Mouse (Mus musculus) gastrocnemius, adult 18-20 months (tissue): ENCODE measurements around the gene Smarca4. TPM values are rescaled to one million over a fixed set of nuclear protein-coding genes. Genes with fewer than 3 reads are reported as not detected.

ENCODE experiments used
- DNase-seq: peaks from one replicate; pipeline ENCODE4 v3.0.0; 2021; ENCODE audit warnings: low spot score
- microRNA-seq: library from miRNA; unstranded; fragments of <30 nt; microRNA quantifications from one replicate; pipeline ENCODE4 v1.2.0, GENCODE M21; 2021
- total RNA-seq, 2 experiments: library from RNA; stranded (reverse); gene quantifications; 2 replicates each; pipeline ENCODE4 v1.2.3; 2021

The Smarca4 gene
- total RNA-seq, 2 experiments from 2014 or later = 38.6 to 42.1 TPM

DNA sequence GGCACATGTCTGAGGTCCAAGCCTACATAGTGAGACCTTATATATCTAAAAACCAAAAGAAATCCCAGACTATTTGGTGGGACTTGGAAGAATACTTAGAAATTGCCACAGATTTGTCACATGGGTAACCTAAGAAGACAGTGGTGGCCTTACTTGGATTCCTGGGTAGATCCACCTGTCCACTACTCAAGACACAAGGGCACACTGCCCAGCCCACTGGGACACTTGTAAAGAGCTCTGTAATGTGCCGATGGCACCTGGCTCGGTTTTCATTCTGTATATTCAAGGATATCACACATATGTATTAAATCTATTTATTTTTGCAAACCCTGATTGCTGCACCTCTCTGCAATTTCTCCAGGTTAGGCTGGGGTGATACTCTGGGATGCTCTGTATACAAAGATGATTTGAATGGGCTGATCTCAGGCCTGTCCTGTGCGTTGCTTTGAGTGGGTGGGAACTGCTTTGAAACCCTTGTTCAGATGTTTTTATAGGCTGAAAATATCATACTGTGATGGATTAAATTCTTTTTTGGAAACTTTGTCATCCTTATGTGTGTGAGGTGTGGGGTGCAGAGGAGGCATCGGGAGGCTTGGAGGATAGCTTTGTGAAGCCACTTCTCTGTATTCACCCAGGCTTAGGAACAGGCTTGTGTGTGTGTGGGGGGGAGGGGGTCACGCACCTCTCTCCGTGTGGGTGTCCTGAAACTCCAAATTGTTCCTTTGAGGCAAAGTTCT lies 133.6 kb downstream of the Smarca4 start:
- DNase-seq = no peak

DNA sequence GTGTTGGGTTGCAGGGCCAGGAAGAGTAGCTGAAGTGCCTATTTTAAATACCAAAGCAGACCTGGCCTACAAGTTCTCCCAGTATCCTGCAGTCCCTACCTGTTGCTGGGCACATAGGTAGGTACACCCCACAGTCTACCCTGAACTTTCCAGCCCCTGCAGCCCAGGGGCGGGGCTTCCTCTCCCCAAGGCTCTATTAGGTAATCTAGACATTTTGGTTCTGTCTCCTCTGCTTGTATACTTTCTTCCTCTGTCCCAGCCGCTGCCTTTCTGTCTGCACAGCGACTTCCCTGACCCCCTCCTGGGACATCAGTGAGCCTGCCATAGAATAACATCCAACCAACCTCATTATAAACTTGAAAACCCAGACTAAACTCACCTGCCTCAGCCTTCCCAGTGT lies 134.4 kb downstream of the Smarca4 start:
- no peak for DNase-seq

DNA sequence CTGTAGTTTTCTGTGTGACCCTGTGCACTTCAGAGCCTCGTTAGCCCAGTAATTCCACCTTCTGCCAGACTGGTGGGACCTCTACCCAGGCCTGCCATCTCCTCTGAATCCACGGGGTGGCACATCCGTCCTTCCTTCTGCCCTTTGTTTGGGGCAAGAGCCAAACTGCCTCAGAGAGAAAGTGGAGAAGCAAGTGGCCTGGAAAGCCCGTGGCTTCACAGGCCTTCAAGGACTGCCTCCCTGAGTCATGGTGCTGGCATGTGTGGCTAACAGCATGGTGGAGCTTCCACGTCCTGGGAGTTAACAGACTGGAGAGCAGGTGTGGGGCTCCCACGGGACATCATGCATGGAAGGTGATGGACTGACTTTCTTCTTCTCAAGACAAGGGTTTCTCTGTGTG lies 135.4 kb downstream of the Smarca4 start:
- peak; percentile 69 for DNase-seq

DNA sequence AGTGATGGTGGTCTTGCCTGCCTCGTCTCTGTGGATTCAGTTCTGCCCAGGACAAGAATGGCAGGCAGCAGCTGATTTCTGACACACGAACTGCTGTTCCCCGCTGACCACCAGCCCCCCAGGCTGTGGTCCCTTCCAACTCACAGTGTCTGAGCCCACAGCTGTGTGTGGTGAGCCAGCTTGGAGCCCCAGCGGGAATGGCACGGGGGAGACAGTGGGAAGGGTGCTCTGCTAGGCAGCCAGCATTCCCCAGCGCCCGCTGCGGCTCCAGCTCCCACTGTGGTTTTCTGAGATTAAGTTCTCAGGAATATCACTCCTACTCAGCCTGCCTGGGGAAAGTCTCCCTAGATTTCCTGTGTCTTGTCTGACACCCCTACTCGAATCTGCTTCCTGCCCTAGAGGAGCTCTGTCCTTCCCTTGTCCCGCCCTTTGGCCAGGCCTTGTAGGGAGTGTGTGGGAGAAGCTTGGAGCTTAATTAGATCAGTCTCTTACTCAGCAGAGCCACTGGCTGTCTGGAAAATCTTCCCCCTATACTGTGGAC lies 136.4 kb downstream of the Smarca4 start:
- DNase-seq = peak; percentile 43

Small RNA genes within 50 kb of the gene (microRNA-seq; reads per million reads assigned to microRNA genes)
- not detected for gene Mir1946b

Other genes with a start within 250 kb of the Smarca4 start
- gene Ilf3, start 248.3 kb upstream of the Smarca4 start, total RNA-seq = 10 to 100 TPM; 17.3 to 22.2 TPM
- 1 to 10 TPM; 5.8 to 6.3 TPM for gene Qtrt1, start 204.3 kb upstream of the Smarca4 start, total RNA-seq
- gene Dnm2, start 191.3 kb upstream of the Smarca4 start, total RNA-seq = 10 to 100 TPM; 37.0 to 38.6 TPM
- 10 to 100 TPM; 31.6 to 32.7 TPM for gene Tmed1, start 105.9 kb upstream of the Smarca4 start, total RNA-seq
- under 1 TPM; 0.30 to 0.50 TPM for gene AB124611, start 90.0 kb upstream of the Smarca4 start, total RNA-seq
- gene Carm1, start 69.3 kb upstream of the Smarca4 start, total RNA-seq = 10 to 100 TPM; 55.5 to 66.5 TPM
- 10 to 100 TPM; 45.7 to 46.6 TPM for gene Timm29, start 23.4 kb upstream of the Smarca4 start, total RNA-seq
- 1 to 10 TPM; 5.3 to 5.6 TPM for gene Yipf2, start 23.3 kb upstream of the Smarca4 start, total RNA-seq
- gene Ldlr, start 107.3 kb downstream of the Smarca4 start, total RNA-seq = 1 to 10 TPM; 2.4 to 2.6 TPM
- gene Spc24, start 144.1 kb downstream of the Smarca4 start, total RNA-seq = 1 to 10 TPM; 1.9 TPM
- gene Kank2, start 182.6 kb downstream of the Smarca4 start, total RNA-seq = 10 to 100 TPM; 12.6 to 14.3 TPM
- gene Angptl8, start 219.3 kb downstream of the Smarca4 start, total RNA-seq = under 1 TPM in 1 of 2 experiments, not detected in 1; 0.26 TPM
- 1 to 10 TPM; 7.4 to 8.7 TPM for gene Dock6, start 236.5 kb downstream of the Smarca4 start, total RNA-seq